Mouse (Mus musculus): ENCODE measurements at regions not wholly inside any gene's neighbourhood (a gene's known extent, or its start where the extent isn't known, plus 50 kb on each side); places are given as distances from the start of the nearest gene placed in this dataset.

DNA sequence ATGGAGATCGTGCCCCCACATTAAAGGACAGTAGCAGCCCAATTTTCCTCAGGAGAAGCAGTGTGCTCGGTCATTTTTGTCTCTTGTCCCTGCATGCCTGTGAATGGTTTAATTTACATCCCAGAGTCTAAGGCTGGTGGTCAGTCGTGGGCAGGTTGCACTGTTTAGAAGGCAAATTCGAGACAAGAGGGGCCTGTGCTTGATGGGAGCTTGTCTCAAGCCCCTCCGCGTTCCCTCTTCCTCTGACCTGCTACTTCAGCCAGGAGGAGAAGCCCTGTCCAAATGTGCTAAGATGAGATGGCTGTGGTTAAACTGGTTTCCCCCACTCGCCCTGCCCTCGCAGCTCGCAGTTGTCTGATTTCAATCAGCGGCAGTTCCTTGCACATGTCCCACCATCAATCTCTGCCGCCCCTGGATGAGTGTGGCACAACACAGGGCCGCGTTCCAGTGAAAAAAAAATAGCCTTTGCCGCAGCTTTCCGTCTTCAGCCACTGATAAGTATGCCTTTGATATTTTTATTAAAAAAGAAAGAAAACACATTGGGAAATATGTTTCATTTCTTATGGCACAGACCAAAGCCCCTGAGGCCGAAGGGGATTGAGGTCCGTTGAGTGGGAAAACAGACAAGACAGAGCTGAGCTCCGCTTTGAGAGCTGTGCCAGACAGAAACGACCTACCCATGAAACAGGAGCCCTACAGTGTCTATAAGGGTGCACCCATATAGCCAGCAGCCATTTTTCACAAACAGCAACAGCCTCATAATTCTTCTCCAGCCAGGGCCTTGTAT lies 99.5 kb upstream of the Eya4 start:
- peak overlapping the region; percentile 45 for H3K4me2 ChIP-seq
- H3K27ac ChIP-seq (replicated peaks), result no peak overlapping the region; the same call in 1 of the 2 replicates
- peaks cover 18% of the 10 kb centered on the region for H3K4me1 ChIP-seq (replicated peaks)
- H3K9me3 ChIP-seq, result no peaks in the 10 kb centered on the region
- H3K36me3 ChIP-seq, result no peaks in the 10 kb centered on the region
- ATAC-seq (ENCODE audit: low read depth), result peak; percentile 76; the same call in 1 of the 2 replicates
- 0 out of 2 replicates have a peak overlapping the region, but pooled peaks have one; percentile 11 for H3K4me3 ChIP-seq
- 54% methylated on average over 19 of the region's 19 CpGs for WGBS
- H3K27me3 ChIP-seq, result no peaks in the 10 kb centered on the region
- H3K9ac ChIP-seq, result no peak overlapping the region

DNA sequence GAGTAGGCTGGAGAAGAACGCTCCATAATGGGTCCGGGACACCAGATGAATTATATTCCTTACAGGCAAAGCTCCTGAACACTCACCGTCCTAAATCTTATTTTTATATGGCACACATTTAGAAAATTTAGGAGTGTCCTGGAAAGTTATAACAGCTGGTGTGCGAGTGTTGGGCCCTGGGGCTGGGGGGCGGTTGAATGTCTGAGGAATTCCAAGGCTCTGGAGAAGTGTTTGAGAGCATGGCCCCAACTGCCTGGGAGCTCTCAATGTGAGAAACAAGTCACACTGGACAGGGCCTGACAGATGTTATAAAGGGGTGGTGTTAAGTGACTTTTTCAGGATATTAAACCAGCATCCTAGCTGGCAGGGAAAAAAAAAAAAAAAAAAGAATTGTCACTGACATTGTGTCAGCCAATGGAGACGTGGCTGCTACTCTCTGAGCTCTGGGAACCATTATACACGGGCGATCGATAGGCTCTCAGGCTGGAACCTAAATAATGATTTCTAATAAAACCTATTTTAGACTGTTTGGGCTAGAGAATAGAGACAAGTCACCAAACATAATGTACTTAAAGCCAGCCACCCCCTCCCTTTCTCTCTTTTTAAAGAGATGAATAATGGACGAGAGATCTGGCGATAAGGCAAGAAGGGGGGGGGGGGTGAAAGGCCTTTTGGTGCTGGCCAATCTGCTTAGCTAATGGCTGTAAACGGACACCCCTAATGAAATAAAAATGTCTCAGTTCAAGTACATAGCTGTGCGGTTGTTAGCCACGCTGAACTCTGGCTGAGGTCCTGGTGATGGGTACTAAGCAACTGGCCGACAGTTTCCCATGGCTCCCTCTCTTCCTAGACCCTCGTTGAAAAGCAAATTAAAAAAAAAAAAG lies 98.6 kb upstream of the Eya4 start:
- no peak overlapping the region; the same call in 1 of the 2 replicates for H3K27ac ChIP-seq (replicated peaks)
- ATAC-seq (ENCODE audit: low read depth), result peak; percentile 69
- peak overlapping the region; percentile 45 for H3K4me2 ChIP-seq
- 43% methylated on average over 16 of the region's 16 CpGs for WGBS
- no peak overlapping the region for H3K9ac ChIP-seq
- peak overlapping the region; percentile 11; the same call in 1 of the 2 replicates for H3K4me3 ChIP-seq
- H3K4me1 ChIP-seq (replicated peaks), result peaks cover 18% of the 10 kb centered on the region
- no peaks in the 10 kb centered on the region for H3K9me3 ChIP-seq
- no peaks in the 10 kb centered on the region for H3K27me3 ChIP-seq
- H3K36me3 ChIP-seq, result no peaks in the 10 kb centered on the region

DNA sequence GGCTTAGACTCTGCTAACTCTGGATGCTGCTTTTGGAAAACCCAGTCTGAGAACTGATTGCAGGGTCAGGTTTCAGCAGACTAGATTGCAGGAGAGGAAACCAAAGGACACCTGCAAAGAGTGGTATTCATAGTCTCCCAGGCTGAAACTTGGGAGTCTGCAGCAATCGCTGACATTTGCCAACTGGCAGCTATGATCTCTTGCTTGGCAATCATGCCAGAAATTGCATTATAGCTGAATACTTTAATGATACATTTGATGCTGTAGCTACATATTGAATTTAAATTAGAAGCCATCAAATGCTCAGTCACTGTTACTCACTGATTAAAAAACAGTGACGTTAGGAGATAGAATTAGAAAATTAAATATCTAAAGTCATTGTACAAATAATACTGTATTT lies 79.8 kb upstream of the Eya4 start:
- no peak overlapping the region for H3K4me3 ChIP-seq
- no peak overlapping the region for H3K9ac ChIP-seq
- no peak overlapping the region for H3K27ac ChIP-seq (replicated peaks)
- H3K9me3 ChIP-seq, result no peaks in the 10 kb centered on the region
- WGBS, result 76% methylated on average over 2 of the region's 2 CpGs
- no peaks in the 10 kb centered on the region for H3K36me3 ChIP-seq
- no peaks in the 10 kb centered on the region for H3K27me3 ChIP-seq
- H3K4me1 ChIP-seq (replicated peaks), result no peaks in the 10 kb centered on the region
- ATAC-seq (ENCODE audit: low read depth), result no peak
- H3K4me2 ChIP-seq, result no peak overlapping the region

DNA sequence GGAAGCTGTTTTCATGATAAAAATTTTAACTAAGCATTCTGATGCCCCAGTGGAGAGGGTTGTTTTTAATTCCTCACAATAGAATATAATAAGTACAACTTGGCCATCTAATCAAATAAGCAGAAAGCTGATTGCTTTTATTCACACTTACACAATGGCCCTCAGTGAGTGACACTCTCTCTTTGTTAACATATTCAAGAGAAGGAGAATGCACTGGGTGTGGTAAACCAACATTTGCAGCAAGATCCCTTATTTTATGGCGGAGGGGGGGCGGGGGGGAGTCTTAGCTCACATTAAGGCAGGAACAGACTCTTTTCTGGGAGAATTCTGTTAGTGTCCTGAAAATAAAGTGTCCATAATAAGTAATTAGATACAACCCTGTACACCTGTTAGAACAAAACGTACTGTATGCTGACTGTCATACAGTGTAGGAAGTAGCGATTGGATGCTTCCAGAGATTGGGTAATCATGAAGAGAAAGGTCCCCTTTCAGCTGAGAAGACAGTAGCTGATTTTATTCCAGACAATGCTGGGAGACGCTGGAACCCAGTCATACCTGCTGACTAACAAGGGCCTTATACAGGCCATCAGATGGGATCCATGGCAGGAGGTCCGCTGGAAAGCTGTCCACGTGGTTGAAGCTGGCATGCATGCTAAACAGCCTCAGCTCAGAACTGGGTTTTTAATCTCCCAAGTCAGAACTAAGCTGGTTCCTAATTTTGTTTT lies 63.4 kb upstream of the Eya4 start:
- Histone ChIP-seq H3K27ac (replicated peaks) (no peak overlapping the region), H3K9me3 (no peaks in the 10 kb centered on the region), H3K4me2 (no peak overlapping the region), H3K4me1 (replicated peaks) (no peaks in the 10 kb centered on the region), H3K27me3 (no peaks in the 10 kb centered on the region), H3K36me3 (no peaks in the 10 kb centered on the region), H3K4me3 (no peak overlapping the region), H3K9ac (no peak overlapping the region)
- no peak for ATAC-seq (ENCODE audit: low read depth)
- 47% methylated on average over 7 of the region's 7 CpGs for WGBS

DNA sequence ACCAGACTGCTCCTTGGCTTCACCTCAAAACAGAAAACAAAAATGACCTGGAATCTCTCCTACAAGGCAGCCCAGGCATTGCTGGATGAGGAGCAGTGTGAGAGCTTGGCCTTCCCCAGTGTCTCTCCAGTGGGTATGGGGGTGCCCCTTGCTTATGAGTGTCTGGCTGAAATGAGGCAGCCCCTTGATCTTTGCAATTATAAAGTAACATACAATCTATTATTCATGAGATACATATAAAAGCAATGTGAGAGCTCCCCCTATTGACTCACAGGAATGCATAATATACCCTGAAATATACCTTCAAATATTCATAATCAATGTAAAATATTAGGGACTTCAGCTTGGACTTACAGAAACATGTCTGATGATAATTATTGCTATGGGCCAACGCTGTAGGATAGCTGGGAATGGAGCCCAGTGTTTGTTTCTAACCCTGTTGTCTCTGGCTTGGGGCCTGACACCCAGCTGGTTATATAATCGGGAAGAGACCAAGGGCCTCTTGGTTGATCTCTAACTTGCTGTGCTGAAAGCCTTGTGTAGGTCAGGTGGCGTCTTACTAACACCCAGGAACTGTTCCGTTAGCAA lies 52.9 kb upstream of the Eya4 start:
- Histone ChIP-seq H3K9ac (no peak overlapping the region), H3K36me3 (no peaks in the 10 kb centered on the region), H3K4me2 (no peak overlapping the region), H3K27me3 (no peaks in the 10 kb centered on the region), H3K4me3 (no peak overlapping the region), H3K9me3 (0 out of 2 replicates have a peak, but pooled peaks cover 3% of the 10 kb centered on the region), H3K4me1 (replicated peaks) (no peaks in the 10 kb centered on the region), H3K27ac (replicated peaks) (no peak overlapping the region)
- 56% methylated on average over 4 of the region's 4 CpGs for WGBS
- ATAC-seq (ENCODE audit: low read depth), result 0 out of 2 replicates have a peak, but pooled peaks have one; percentile 40
